Mouse (Mus musculus) C2C12 (cell line): ENCODE results near the gene Cog5. TPM values are rescaled to one million over a fixed set of nuclear protein-coding genes. Genes with fewer than 3 reads are reported as not detected.

Source experiments
- H3K27me3 ChIP-seq: one replicate; pipeline ENCODE4 v1.6.1; 2011; ENCODE audit not compliant: control insufficient read depth, insufficient read depth, insufficient read length
- H3K36me3 ChIP-seq: one replicate; pipeline ENCODE4 v1.6.1; 2011; ENCODE audit not compliant: control insufficient read depth, insufficient read depth
- H3K4me3 ChIP-seq: one replicate; pipeline ENCODE4 v1.5.1; 2011; ENCODE audit warnings: mild to moderate bottlenecking, control low read depth; ENCODE audit not compliant: poor library complexity, insufficient read depth, severe bottlenecking
- H3K79me2 ChIP-seq: one replicate; pipeline ENCODE4 v1.6.1; 2011; ENCODE audit not compliant: control insufficient read depth, insufficient read depth
- H3K79me3 ChIP-seq: one replicate; pipeline ENCODE4 v1.6.1; 2011; ENCODE audit warnings: low read depth, control low read depth
- H3ac ChIP-seq: one replicate; pipeline ENCODE3; 2011; ENCODE audit warnings: low read depth; ENCODE audit not compliant: control insufficient read depth, insufficient read length
- CEBPB ChIP-seq: IDR thresholded peaks from one replicate; pipeline ENCODE4 v1.6.1; 2011; ENCODE audit warnings: low read depth, mild to moderate bottlenecking, control low read depth, moderate library complexity
- CTCF ChIP-seq: IDR thresholded peaks from one replicate; pipeline ENCODE4 v1.5.1; 2011; ENCODE audit not compliant: control insufficient read depth, insufficient read depth, insufficient read length
- FOSL1 ChIP-seq: IDR thresholded peaks from one replicate; pipeline ENCODE4 v1.8.0; 2011; ENCODE audit warnings: mild to moderate bottlenecking, low read length; ENCODE audit not compliant: poor library complexity, insufficient read depth, severe bottlenecking
- MAX ChIP-seq: IDR thresholded peaks from one replicate; pipeline ENCODE4 v1.6.1; 2011; ENCODE audit warnings: mild to moderate bottlenecking, control low read depth
- MYOD1 ChIP-seq: IDR thresholded peaks from one replicate; pipeline ENCODE4 v1.6.1; 2011; ENCODE audit warnings: low read depth; ENCODE audit not compliant: control insufficient read depth, insufficient read length
- MYOG ChIP-seq: IDR thresholded peaks from one replicate; pipeline ENCODE4 v1.6.1; 2011; ENCODE audit not compliant: control insufficient read depth, insufficient read length; ENCODE audit errors: extremely low read depth
- USF1 ChIP-seq: IDR thresholded peaks from one replicate; pipeline ENCODE4 v1.6.1; 2011; ENCODE audit warnings: low read depth, mild to moderate bottlenecking, control low read depth, moderate library complexity
- polyA plus RNA-seq: library from polyadenylated mRNA; unstranded; fragments of >200 nt; fragmentation: generic; extraction: Trizol; gene quantifications from one replicate; pipeline ENCODE4 v1.2.1, GENCODE M21; 2012; ENCODE audit warnings: missing spikeins

Cog5 gene
- polyA plus RNA-seq, 1 experiment: 8.2 TPM

GRCm38 (mm10) chr12:31905696-31906551, 251.3 kb downstream of the Cog5 start:
- H3ac ChIP-seq: no peak overlapping the region

GRCm38 (mm10) chr12:31907436-31907835, 252.8 kb downstream of the Cog5 start:
- Histone ChIP-seq H3K27me3 (no peaks in the 10 kb centered on the region), H3K4me3 (no peak overlapping the region), H3K36me3 (no peaks in the 10 kb centered on the region), H3K79me3 (no peaks in the 10 kb centered on the region), H3K79me2 (no peaks in the 10 kb centered on the region), H3ac (no peak overlapping the region)
- TF ChIP-seq MAX (no peak), MYOG (no peak), MYOD1 (no peak), USF1 (no peak), CEBPB (no peak), CTCF (no peak), FOSL1 (no peak)

More at GRCm38 (mm10) chr12:31905696-31906551, 251.3 kb downstream of the Cog5 start:
- H3K36me3 ChIP-seq: no peaks in the 10 kb centered on the region
- no peak overlapping the region for H3K4me3 ChIP-seq
- no peaks in the 10 kb centered on the region for H3K27me3 ChIP-seq
- H3K79me2 ChIP-seq: no peaks in the 10 kb centered on the region
- no peak for TF ChIP-seq CEBPB
- H3K79me3 ChIP-seq: no peaks in the 10 kb centered on the region

- TF ChIP-seq MAX: no peak
- TF ChIP-seq CTCF: no peak
- TF ChIP-seq USF1: no peak
- TF ChIP-seq FOSL1: no peak
- no peak for TF ChIP-seq CEBPB
- TF ChIP-seq MYOD1: no peak
- TF ChIP-seq MYOG: no peak
- H3K79me2 ChIP-seq: no peaks in the 10 kb centered on the region
- H3K27me3 ChIP-seq: no peaks in the 10 kb centered on the region
- H3K36me3 ChIP-seq: no peaks in the 10 kb centered on the region
- H3ac ChIP-seq: no peak overlapping the region
- no peaks in the 10 kb centered on the region for H3K79me3 ChIP-seq
- no peak overlapping the region for H3K4me3 ChIP-seq
These were observed 258.4 kb downstream of the Cog5 start for GRCm38 (mm10) chr12:31912966-31913551.

GRCm38 (mm10) chr12:31913614-31914013, 258.9 kb downstream of the Cog5 start:
- no peak for TF ChIP-seq MAX
- no peak for TF ChIP-seq CEBPB
- no peak for TF ChIP-seq USF1
- no peak for TF ChIP-seq CTCF
- TF ChIP-seq FOSL1: no peak
- no peak for TF ChIP-seq MYOG
- TF ChIP-seq MYOD1: no peak
- Histone ChIP-seq H3K79me3 (no peaks in the 10 kb centered on the region), H3K27me3 (no peaks in the 10 kb centered on the region), H3ac (no peak overlapping the region), H3K36me3 (no peaks in the 10 kb centered on the region), H3K79me2 (no peaks in the 10 kb centered on the region), H3K4me3 (no peak overlapping the region)

- Histone ChIP-seq H3K27me3 (no peaks in the 10 kb centered on the region), H3K36me3 (no peaks in the 10 kb centered on the region), H3K79me3 (no peaks in the 10 kb centered on the region), H3ac (no peak overlapping the region), H3K4me3 (no peak overlapping the region), H3K79me2 (no peaks in the 10 kb centered on the region)
- no peak for TF ChIP-seq USF1
- TF ChIP-seq MYOD1: no peak
- no peak for TF ChIP-seq MYOG
- TF ChIP-seq CTCF: no peak
- TF ChIP-seq MAX: no peak
- TF ChIP-seq CEBPB: no peak
These were observed 262.0 kb downstream of the Cog5 start for GRCm38 (mm10) chr12:31916691-31917090.

GRCm38 (mm10) chr12:31917245-31917644, 262.6 kb downstream of the Cog5 start:
- no peak overlapping the region for H3ac ChIP-seq

More at GRCm38 (mm10) chr12:31917245-31917644, 262.6 kb downstream of the Cog5 start:
- Histone ChIP-seq H3K79me3 (no peaks in the 10 kb centered on the region), H3K4me3 (no peak overlapping the region), H3K36me3 (no peaks in the 10 kb centered on the region), H3K79me2 (no peaks in the 10 kb centered on the region), H3K27me3 (no peaks in the 10 kb centered on the region)
- TF ChIP-seq CEBPB (no peak), FOSL1 (no peak), MAX (no peak), USF1 (no peak), MYOG (no peak), MYOD1 (no peak), CTCF (no peak)
